Mouse (Mus musculus) lung, adult 2 months (tissue): ENCODE measurements at regions not wholly inside any gene's neighbourhood (a gene's known extent, or its start where the extent isn't known, plus 50 kb on each side); places are given as distances from the start of the nearest gene placed in this dataset.

Experiments used
- DNase-seq: peaks from one replicate; pipeline ENCODE4 v3.0.0; 2022
- H3K4me1 ChIP-seq: fragments of 200-500 bp; 2 replicates; pipeline ENCODE4 v1.6.1; 2011; ENCODE audit warnings: low read length; ENCODE audit not compliant: control insufficient read depth, insufficient read depth
- H3K4me3 ChIP-seq: fragments of 200-500 bp; replicated peaks from 2 replicates; pipeline ENCODE3; 2011; ENCODE audit warnings: low read depth, mild to moderate bottlenecking, control low read depth, low read length; ENCODE audit errors: extremely low read depth
- CTCF ChIP-seq: fragments of 200-500 bp; IDR thresholded peaks from 2 replicates; pipeline ENCODE4 v1.5.1; 2011; ENCODE audit warnings: mild to moderate bottlenecking, low read length, control low read depth; ENCODE audit not compliant: insufficient read depth
- POLR2A ChIP-seq: fragments of 200-500 bp; IDR thresholded peaks from 2 replicates; pipeline ENCODE4 v1.6.1; 2011; ENCODE audit warnings: low read depth, mild to moderate bottlenecking, control low read depth, low read length, borderline replicate concordance; ENCODE audit errors: extremely low read depth
- WGBS: fragments of 180-500 bp; shearing (Covaris S2); methylation state at CpG from one replicate; pipeline ENCODE4 v1.1.7; 2018; 5-methylcytosine and 5-hydroxymethylcytosine counted together

GRCm38 (mm10) chr9:101305730-101306129, 54.1 kb upstream of the Ppp2r3a start:
- no peak for DNase-seq
- TF ChIP-seq POLR2A (no peak), CTCF (no peak)
- H3K4me1 ChIP-seq: no peaks in the 10 kb centered on the region; the same call in 1 of the 2 replicates
- no peak overlapping the region for H3K4me3 ChIP-seq
- 79% methylated on average over 4 of the region's 4 CpGs for WGBS
